Mouse (Mus musculus) left cerebral cortex, postnatal 4 days (tissue): ENCODE results near the gene Tfpi2. TPM values are rescaled to one million over a fixed set of nuclear protein-coding genes. Genes with fewer than 3 reads are reported as not detected.

Experiments used
- DNase-seq: peaks from one replicate; pipeline ENCODE4 v3.0.0-alpha.2; 2022
- intact Hi-C: fragments of 180-260 bp; cut with DNase I; formaldehyde crosslinking; loops from one replicate; pipeline ENCODE4 v1.15.1; 2025
- total RNA-seq, 2 experiments: library from RNA; stranded (reverse); gene quantifications; 2 replicates each; pipeline ENCODE4 v1.2.3; 2021

Tfpi2 gene
- total RNA-seq, 2 experiments from 2014 or later = not detected

GRCm38 (mm10) chr6:3922870-3923269 lies 65.8 kb downstream of the Tfpi2 start:
- no peak for DNase-seq
- intact Hi-C loops = no loop called here

DNA sequence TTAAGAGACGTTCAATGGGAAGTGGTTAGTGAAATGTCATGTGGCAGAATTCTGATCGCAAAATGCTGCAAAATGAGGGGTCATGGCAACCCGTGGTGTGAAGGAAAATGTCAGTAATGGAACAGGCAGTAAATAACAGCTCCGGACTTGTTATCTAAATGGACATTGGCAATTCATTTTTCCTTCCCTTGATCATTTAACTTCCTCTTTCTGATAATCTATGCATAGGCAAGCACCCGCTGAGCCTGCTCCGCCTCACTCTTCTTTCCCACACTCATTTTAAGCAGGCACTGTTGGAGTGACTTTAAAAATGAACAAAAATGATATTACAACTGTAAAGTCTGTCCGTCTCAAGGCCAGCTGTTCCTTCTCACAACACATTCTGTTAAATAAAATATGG lies 72.7 kb downstream of the Tfpi2 start:
- intact Hi-C loops = no loop called here
- no peak for DNase-seq

Other genes with a start within 250 kb of the Tfpi2 start
- gene Calcr, start 224.2 kb downstream of the Tfpi2 start, total RNA-seq = under 1 TPM in 1 of 2 experiments, not detected in 1; 0.93 TPM
- gene Gngt1, start 4.9 kb upstream of the Tfpi2 start, total RNA-seq = not detected
- 1 to 10 TPM; 8.2 to 9.3 TPM for gene Gng11, start 15.0 kb upstream of the Tfpi2 start, total RNA-seq
- gene Bet1, start 98.1 kb upstream of the Tfpi2 start, total RNA-seq = 10 to 100 TPM; 15.7 to 20.8 TPM